Mouse (Mus musculus): ENCODE results near the gene Pgm2l1. TPM values are rescaled to one million over a fixed set of nuclear protein-coding genes. Genes with fewer than 3 reads are reported as not detected.
A peak's percentile ranks its signal among the peaks of the same experiment; 100 is the strongest.

Gene Pgm2l1
- polyA plus RNA-seq, 1 experiment from 2014 or later = 10.4 TPM

DNA sequence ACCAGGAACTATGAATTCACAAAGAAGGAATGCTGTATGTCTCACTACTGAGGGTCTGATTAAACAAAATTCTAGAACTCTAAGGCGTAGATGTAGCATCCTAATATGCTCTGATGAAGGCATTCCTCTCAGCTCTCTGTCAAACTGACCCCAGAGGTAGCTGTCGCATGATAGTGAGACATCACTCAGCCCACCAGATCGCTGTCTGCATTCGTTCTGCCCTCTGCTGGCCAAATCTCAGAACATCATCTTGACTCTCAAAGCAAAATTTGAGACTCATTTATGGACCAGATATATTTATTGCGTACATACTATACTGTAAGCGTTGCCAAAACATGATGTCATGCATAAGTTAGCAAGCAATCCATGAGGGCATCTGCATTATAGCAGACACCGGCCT lies 39.6 kb upstream of the Pgm2l1 start:
- no peaks in the 10 kb centered on the region for H3K9me3 ChIP-seq (ENCODE audit: control insufficient read depth, low read length)
- no peaks in the 10 kb centered on the region for H3K4me1 ChIP-seq (ENCODE audit: control insufficient read depth, insufficient read depth, low read length)
- 31% methylated on average over 7 of the region's 7 CpGs for WGBS
- DNase-seq (ENCODE audit: low spot score) (peak; percentile 52), ATAC-seq (ENCODE audit: insufficient read depth, low FRiP score, low TSS enrichment) (no peak)
- H3K9ac ChIP-seq (ENCODE audit: low read length) = no peak overlapping the region
- H3K27me3 ChIP-seq (ENCODE audit: control insufficient read depth, insufficient read depth, low read length) = no peaks in the 10 kb centered on the region
- no peak overlapping the region for H3K27ac ChIP-seq (ENCODE audit: low read depth, low read length)
- no peak overlapping the region for H3K4me3 ChIP-seq (ENCODE audit: low read depth, low read length)
- H3K4me2 ChIP-seq (ENCODE audit: low read depth) = no peak overlapping the region
- no peaks in the 10 kb centered on the region for H3K36me3 ChIP-seq (ENCODE audit: control insufficient read depth, insufficient read depth, low read length)

DNA sequence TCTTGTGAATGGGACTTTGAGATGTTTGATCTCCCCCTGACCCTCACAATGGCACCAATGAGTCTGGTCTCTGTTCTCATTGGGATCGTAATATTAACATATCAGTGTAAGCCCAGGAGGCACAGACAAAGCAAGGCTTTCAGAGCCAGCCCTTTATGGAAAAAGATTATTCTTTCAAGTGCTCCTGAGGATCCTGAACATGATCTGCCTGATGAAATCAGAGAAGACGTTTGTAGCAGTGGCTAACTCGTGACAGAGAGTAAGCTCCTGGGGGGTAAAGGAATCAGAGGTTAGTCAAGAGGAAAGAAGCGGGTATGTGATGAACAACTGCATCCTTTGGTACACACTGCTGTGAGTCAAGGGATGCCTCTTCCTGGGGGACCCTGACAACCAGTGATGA lies 37.0 kb upstream of the Pgm2l1 start:
- H3K4me2 ChIP-seq (ENCODE audit: low read depth) = no peak overlapping the region
- H3K36me3 ChIP-seq (ENCODE audit: control insufficient read depth, insufficient read depth, low read length) = no peaks in the 10 kb centered on the region
- H3K27ac ChIP-seq (ENCODE audit: low read depth, low read length) = no peak overlapping the region
- WGBS = 41% methylated on average over 4 of the region's 4 CpGs
- no peak overlapping the region for H3K9ac ChIP-seq (ENCODE audit: low read length)
- H3K4me1 ChIP-seq (ENCODE audit: control insufficient read depth, insufficient read depth, low read length) = no peaks in the 10 kb centered on the region
- no peaks in the 10 kb centered on the region for H3K9me3 ChIP-seq (ENCODE audit: control insufficient read depth, low read length)
- no peak overlapping the region for H3K4me3 ChIP-seq (ENCODE audit: low read depth, low read length)
- H3K27me3 ChIP-seq (ENCODE audit: control insufficient read depth, insufficient read depth, low read length) = no peaks in the 10 kb centered on the region
- DNase-seq (ENCODE audit: low spot score) = no peak
- ATAC-seq (ENCODE audit: insufficient read depth, low FRiP score, low TSS enrichment) = no peak

DNA sequence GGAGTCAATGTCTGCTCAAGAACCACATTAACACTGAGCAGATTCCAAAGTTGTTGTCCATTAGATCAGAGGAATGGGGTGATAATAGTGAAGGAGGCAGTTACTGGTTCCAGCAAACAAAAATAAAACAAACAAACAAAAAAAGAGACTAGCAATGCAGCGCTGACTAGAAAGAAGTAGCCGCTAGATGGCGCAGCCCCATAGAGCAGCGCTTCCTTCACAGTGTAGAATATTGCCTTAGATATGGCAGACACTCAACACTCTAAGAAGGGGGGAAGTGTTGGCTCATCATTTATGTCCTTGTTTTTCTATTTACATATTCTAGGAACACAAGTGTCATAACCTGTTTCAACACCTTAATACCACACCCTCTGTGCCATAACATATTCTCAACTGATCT lies 36.4 kb upstream of the Pgm2l1 start:
- Histone ChIP-seq H3K4me1 (ENCODE audit: control insufficient read depth, insufficient read depth, low read length) (no peaks in the 10 kb centered on the region), H3K27ac (ENCODE audit: low read depth, low read length) (no peak overlapping the region), H3K4me2 (ENCODE audit: low read depth) (no peak overlapping the region), H3K36me3 (ENCODE audit: control insufficient read depth, insufficient read depth, low read length) (no peaks in the 10 kb centered on the region), H3K4me3 (ENCODE audit: low read depth, low read length) (no peak overlapping the region), H3K9ac (ENCODE audit: low read length) (no peak overlapping the region), H3K9me3 (ENCODE audit: control insufficient read depth, low read length) (no peaks in the 10 kb centered on the region), H3K27me3 (ENCODE audit: control insufficient read depth, insufficient read depth, low read length) (no peaks in the 10 kb centered on the region)
- peak; percentile 66 for DNase-seq (ENCODE audit: low spot score)
- 7% methylated on average over 4 of the region's 4 CpGs for WGBS
- ATAC-seq (ENCODE audit: insufficient read depth, low FRiP score, low TSS enrichment) = no peak

DNA sequence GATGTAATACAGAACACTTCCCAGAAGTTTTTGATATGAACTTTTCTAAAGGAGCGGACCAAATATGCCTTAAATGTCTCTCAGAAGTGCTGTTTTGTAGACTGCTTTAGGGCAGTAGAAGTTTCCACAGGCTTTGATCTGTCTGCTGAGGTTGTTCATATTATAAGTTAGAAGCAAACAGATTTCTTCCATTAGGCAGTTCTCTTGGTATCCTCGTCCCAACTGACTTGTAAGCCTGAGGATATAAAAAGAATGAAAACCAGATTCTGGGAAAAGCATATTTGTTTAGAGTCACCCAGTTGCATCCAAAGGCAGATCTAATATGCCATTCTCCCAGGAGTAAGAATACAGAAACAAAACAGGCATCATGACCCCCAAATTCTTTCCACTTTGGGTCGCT lies 26.0 kb upstream of the Pgm2l1 start:
- no peak for ATAC-seq (ENCODE audit: insufficient read depth, low FRiP score, low TSS enrichment)

DNA sequence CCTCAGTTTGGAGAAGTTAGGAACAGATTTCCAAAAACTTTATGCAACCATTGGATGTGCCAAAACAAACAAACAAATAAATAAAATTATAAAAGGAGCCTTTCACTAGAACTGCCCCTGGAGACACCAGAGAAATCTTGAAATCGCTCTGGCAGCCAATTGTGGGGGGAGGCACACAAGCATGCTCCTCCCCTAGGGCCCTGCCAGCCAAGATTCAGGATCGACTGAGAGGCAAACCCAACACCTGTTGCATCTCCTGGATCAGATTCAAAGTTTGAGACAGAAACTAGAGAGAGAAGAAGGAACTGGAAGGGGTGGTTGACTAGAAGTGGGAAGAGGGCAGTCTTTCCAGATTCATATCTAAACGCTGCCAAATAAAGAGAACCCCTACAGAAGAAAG lies 23.6 kb upstream of the Pgm2l1 start:
- Histone ChIP-seq H3K27me3 (ENCODE audit: control insufficient read depth, insufficient read depth, low read length) (no peaks in the 10 kb centered on the region), H3K27ac (ENCODE audit: low read depth, low read length) (no peak overlapping the region), H3K36me3 (ENCODE audit: control insufficient read depth, insufficient read depth, low read length) (no peaks in the 10 kb centered on the region), H3K4me1 (ENCODE audit: control insufficient read depth, insufficient read depth, low read length) (no peaks in the 10 kb centered on the region), H3K4me2 (ENCODE audit: low read depth) (no peak overlapping the region), H3K9ac (ENCODE audit: low read length) (no peak overlapping the region), H3K9me3 (ENCODE audit: control insufficient read depth, low read length) (no peaks in the 10 kb centered on the region), H3K4me3 (ENCODE audit: low read depth, low read length) (no peak overlapping the region)
- ATAC-seq (ENCODE audit: insufficient read depth, low FRiP score, low TSS enrichment) (no peak), DNase-seq (ENCODE audit: low spot score) (no peak)
- 68% methylated on average over 3 of the region's 3 CpGs for WGBS

More for the DNA sequence above, 26.0 kb upstream of the Pgm2l1 start:
- H3K27ac ChIP-seq (ENCODE audit: low read depth, low read length) = no peak overlapping the region
- no peaks in the 10 kb centered on the region for H3K27me3 ChIP-seq (ENCODE audit: control insufficient read depth, insufficient read depth, low read length)
- 88% methylated on average over 3 of the region's 3 CpGs for WGBS
- H3K36me3 ChIP-seq (ENCODE audit: control insufficient read depth, insufficient read depth, low read length) = no peaks in the 10 kb centered on the region
- no peak overlapping the region for H3K4me3 ChIP-seq (ENCODE audit: low read depth, low read length)
- H3K9ac ChIP-seq (ENCODE audit: low read length) = no peak overlapping the region
- DNase-seq (ENCODE audit: low spot score) = no peak
- no peak overlapping the region for H3K4me2 ChIP-seq (ENCODE audit: low read depth)
- no peaks in the 10 kb centered on the region for H3K9me3 ChIP-seq (ENCODE audit: control insufficient read depth, low read length)
- no peaks in the 10 kb centered on the region for H3K4me1 ChIP-seq (ENCODE audit: control insufficient read depth, insufficient read depth, low read length)

DNA sequence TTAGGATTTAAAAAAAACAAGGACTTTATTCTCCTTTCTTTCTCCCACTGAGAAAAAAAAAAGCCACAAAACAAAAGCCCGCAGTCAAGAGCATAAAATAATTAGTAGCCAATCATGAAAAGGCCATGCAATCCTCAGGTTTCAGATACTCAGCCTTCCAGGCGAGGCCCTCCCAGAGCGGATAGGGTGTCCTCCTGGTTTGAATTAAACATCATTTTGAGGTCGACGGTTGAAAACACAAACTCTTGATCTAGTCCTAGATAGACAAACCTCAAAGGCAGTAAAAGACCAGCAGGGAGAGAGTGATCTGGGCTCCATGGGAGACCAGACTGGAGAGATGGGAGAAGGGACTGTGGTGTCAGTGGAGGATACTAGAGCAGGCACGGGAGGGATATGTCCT lies 22.3 kb upstream of the Pgm2l1 start:
- Histone ChIP-seq H3K4me2 (ENCODE audit: low read depth) (no peak overlapping the region), H3K27ac (ENCODE audit: low read depth, low read length) (no peak overlapping the region), H3K27me3 (ENCODE audit: control insufficient read depth, insufficient read depth, low read length) (no peaks in the 10 kb centered on the region), H3K9me3 (ENCODE audit: control insufficient read depth, low read length) (no peaks in the 10 kb centered on the region), H3K4me3 (ENCODE audit: low read depth, low read length) (no peak overlapping the region), H3K4me1 (ENCODE audit: control insufficient read depth, insufficient read depth, low read length) (no peaks in the 10 kb centered on the region), H3K36me3 (ENCODE audit: control insufficient read depth, insufficient read depth, low read length) (no peaks in the 10 kb centered on the region), H3K9ac (ENCODE audit: low read length) (no peak overlapping the region)
- no peak for ATAC-seq (ENCODE audit: insufficient read depth, low FRiP score, low TSS enrichment)
- 72% methylated on average over 6 of the region's 6 CpGs for WGBS
- DNase-seq (ENCODE audit: low spot score) = no peak

DNA sequence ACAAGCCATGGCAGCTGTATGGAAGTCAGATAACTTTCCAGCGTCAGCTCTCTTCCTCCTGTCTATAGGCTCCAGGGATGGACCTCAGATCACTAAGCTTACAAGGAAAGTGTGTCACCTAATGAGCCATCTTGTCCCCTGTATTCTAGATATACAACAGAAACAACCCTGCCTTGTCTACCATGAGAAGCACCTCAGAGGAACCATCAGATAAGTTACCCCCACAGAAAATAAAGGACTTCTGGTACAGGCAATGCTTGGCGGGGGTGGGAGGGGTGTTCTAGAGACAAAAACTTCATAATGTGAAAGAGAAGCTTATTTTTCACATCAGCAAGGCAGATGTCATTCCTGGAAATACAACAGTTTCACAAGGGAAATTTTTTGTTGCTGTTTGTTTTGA lies 21.1 kb upstream of the Pgm2l1 start:
- Histone ChIP-seq H3K4me2 (ENCODE audit: low read depth) (no peak overlapping the region), H3K27ac (ENCODE audit: low read depth, low read length) (no peak overlapping the region), H3K4me1 (ENCODE audit: control insufficient read depth, insufficient read depth, low read length) (no peaks in the 10 kb centered on the region), H3K9ac (ENCODE audit: low read length) (no peak overlapping the region), H3K36me3 (ENCODE audit: control insufficient read depth, insufficient read depth, low read length) (no peaks in the 10 kb centered on the region), H3K9me3 (ENCODE audit: control insufficient read depth, low read length) (no peaks in the 10 kb centered on the region), H3K27me3 (ENCODE audit: control insufficient read depth, insufficient read depth, low read length) (no peaks in the 10 kb centered on the region), H3K4me3 (ENCODE audit: low read depth, low read length) (no peak overlapping the region)
- 87% methylated on average over 2 of the region's 2 CpGs for WGBS
- no peak for ATAC-seq (ENCODE audit: insufficient read depth, low FRiP score, low TSS enrichment)
- no peak for DNase-seq (ENCODE audit: low spot score)

DNA sequence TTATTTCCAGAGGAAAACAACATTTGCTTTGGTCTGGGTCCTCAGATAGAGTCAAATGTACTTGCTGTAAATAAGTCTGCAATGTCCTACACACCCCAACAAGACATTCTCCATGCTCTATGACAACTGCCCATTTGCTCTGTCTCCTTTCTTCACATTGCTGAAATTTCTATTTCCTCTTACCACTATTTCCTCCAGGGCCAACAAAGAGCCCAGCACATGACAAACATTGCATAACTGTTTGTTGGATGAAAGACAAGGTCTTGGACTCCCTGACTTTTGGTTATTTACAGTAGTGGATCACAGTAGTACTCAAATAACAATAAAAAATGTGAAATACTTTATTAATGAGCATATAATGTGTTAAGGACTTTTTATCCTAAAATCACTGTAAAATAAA lies 19.3 kb upstream of the Pgm2l1 start:
- H3K4me1 ChIP-seq (ENCODE audit: control insufficient read depth, insufficient read depth, low read length) = no peaks in the 10 kb centered on the region
- ATAC-seq (ENCODE audit: insufficient read depth, low FRiP score, low TSS enrichment) (no peak), DNase-seq (ENCODE audit: low spot score) (no peak)
- no peaks in the 10 kb centered on the region for H3K27me3 ChIP-seq (ENCODE audit: control insufficient read depth, insufficient read depth, low read length)
- no peaks in the 10 kb centered on the region for H3K9me3 ChIP-seq (ENCODE audit: control insufficient read depth, low read length)
- no peak overlapping the region for H3K4me3 ChIP-seq (ENCODE audit: low read depth, low read length)
- no peak overlapping the region for H3K4me2 ChIP-seq (ENCODE audit: low read depth)
- no peaks in the 10 kb centered on the region for H3K36me3 ChIP-seq (ENCODE audit: control insufficient read depth, insufficient read depth, low read length)
- no peak overlapping the region for H3K27ac ChIP-seq (ENCODE audit: low read depth, low read length)
- H3K9ac ChIP-seq (ENCODE audit: low read length) = no peak overlapping the region

DNA sequence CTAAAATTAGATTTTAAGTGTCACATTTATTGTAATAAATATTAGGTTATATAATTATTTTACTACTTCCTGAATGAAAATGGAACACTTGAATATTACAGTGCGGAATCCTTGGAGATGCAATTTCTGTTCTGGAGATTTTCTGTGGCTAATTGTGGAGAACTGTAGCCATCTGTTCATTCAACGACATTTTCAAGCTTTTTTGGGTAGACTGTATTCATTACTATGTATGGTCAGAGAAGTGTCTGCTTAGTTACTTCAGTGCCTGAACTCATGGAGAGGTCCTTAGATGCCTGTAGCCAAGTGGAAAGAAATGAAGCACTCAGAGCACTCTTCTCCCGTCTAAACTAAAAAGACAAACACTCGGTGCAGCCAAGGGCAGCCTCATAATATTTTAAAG lies 12.9 kb upstream of the Pgm2l1 start:
- no peak overlapping the region for H3K4me3 ChIP-seq (ENCODE audit: low read depth, low read length)
- no peak overlapping the region for H3K27ac ChIP-seq (ENCODE audit: low read depth, low read length)
- no peaks in the 10 kb centered on the region for H3K9me3 ChIP-seq (ENCODE audit: control insufficient read depth, low read length)
- no peaks in the 10 kb centered on the region for H3K27me3 ChIP-seq (ENCODE audit: control insufficient read depth, insufficient read depth, low read length)
- H3K4me1 ChIP-seq (ENCODE audit: control insufficient read depth, insufficient read depth, low read length) = peaks cover 5% of the 10 kb centered on the region
- no peaks in the 10 kb centered on the region for H3K36me3 ChIP-seq (ENCODE audit: control insufficient read depth, insufficient read depth, low read length)
- DNase-seq (ENCODE audit: low spot score) = no peak
- 75% methylated on average over 4 of the region's 4 CpGs for WGBS
- H3K4me2 ChIP-seq (ENCODE audit: low read depth) = no peak overlapping the region
- H3K9ac ChIP-seq (ENCODE audit: low read length) = no peak overlapping the region
- no peak for ATAC-seq (ENCODE audit: insufficient read depth, low FRiP score, low TSS enrichment)
